ENCODE assay signal across 8 mouse cellular contexts in genomic region chr4:111721121-111721840, GRCm38 (mm10). TPM values are rescaled to one million over a fixed set of nuclear protein-coding genes. Genes with fewer than 3 reads are reported as not detected.
DNase-seq lines count a peak whose midpoint lies in the region; ATAC-seq and TF ChIP-seq lines count a peak whose summit lies in the region.

No protein-coding gene starts in this region.

- ATAC-seq in heart, embryonic 15.5 days (replicated peaks; ENCODE audit: insufficient number of reproducible peaks, insufficient read depth, low FRiP score, low read depth): no peak
- no peak for ATAC-seq in limb, embryonic 11.5 days (ENCODE audit: insufficient number of reproducible peaks, low FRiP score, low TSS enrichment, low read depth)

- TF ChIP-seq POLR2A in thymus, adult 2 months (IDR thresholded peaks at IDR 0.05; ENCODE audit: control insufficient read depth, extremely low read depth, insufficient read depth, low read length, poor library complexity): no peak

- H3K9me3 ChIP-seq in heart, embryonic 15.5 days (replicated peaks): no peaks in the 10 kb centered on the region
- H3K9me3 ChIP-seq in limb, embryonic 11.5 days (ENCODE audit: control insufficient read depth, low read length): no peaks in the 10 kb centered on the region
- H3K9me3 ChIP-seq in midbrain, embryonic 10.5 days (replicated peaks): no peaks in the 10 kb centered on the region

- no peak for TF ChIP-seq CTCF in thymus, adult 2 months (IDR thresholded peaks at IDR 0.05; ENCODE audit: borderline replicate concordance, control insufficient read depth, extremely low read depth, insufficient read depth, low read length, poor library complexity)

- no peaks in the 10 kb centered on the region for H3K27me3 ChIP-seq in heart, embryonic 15.5 days
- H3K27me3 ChIP-seq in limb, embryonic 11.5 days (ENCODE audit: control insufficient read depth, insufficient read depth, low read length): no peaks in the 10 kb centered on the region
- H3K27me3 ChIP-seq in midbrain, embryonic 10.5 days (ENCODE audit: low read depth, poor library complexity, severe bottlenecking): no peaks in the 10 kb centered on the region
- no peaks in the 10 kb centered on the region for H3K27me3 ChIP-seq in thymus, adult 2 months (ENCODE audit: control insufficient read depth, insufficient read depth, low read length)

- H3K9ac ChIP-seq in heart, embryonic 15.5 days: peak overlapping the region; percentile 61; the same call in 1 of the 2 replicates
- peak overlapping the region; percentile 35; the same call in 1 of the 2 replicates for H3K9ac ChIP-seq in limb, embryonic 11.5 days (ENCODE audit: low read length)

- peak; percentile 43 for DNase-seq in Muller cell, postnatal 12 days (ENCODE audit: inconsistent ontology term)
- peak; percentile 67 for DNase-seq in embryo, embryonic 11 days
- peak; percentile 34 for DNase-seq in limb, embryonic 11.5 days (ENCODE audit: low spot score)
- peak; percentile 27 for DNase-seq in midbrain, embryonic 10.5 days (ENCODE audit: low spot score)
- peak; percentile 61 for DNase-seq in thymus, adult 2 months
- no peak for DNase-seq in cerebellum, postnatal 36 days
- no peak for DNase-seq in layer of hippocampus, adult 8-10 months (ENCODE audit: low spot score in 2 of 2)

- peak overlapping the region; percentile 74 for H3K27ac ChIP-seq in heart, embryonic 15.5 days
- H3K27ac ChIP-seq in limb, embryonic 11.5 days (replicated peaks; ENCODE audit: low read depth, low read length): peak overlapping the region; percentile 51; the same call in 1 of the 2 replicates
- peak overlapping the region; percentile 91 for H3K27ac ChIP-seq in midbrain, embryonic 10.5 days (replicated peaks)
- peak overlapping the region; percentile 98 for H3K27ac ChIP-seq in thymus, adult 2 months (ENCODE audit: control insufficient read depth, insufficient read depth, low read length)

- WGBS in heart, embryonic 15.5 days: 28% methylated on average over 4 of the region's 4 CpGs
- 31% methylated on average over 4 of the region's 4 CpGs for WGBS in limb, embryonic 11.5 days
- WGBS in midbrain, embryonic 10.5 days: 28% methylated on average over 4 of the region's 4 CpGs
- 7% methylated on average over 4 of the region's 4 CpGs for WGBS in thymus, adult 2 months

- H3K4me1 ChIP-seq in heart, embryonic 15.5 days (replicated peaks): no peaks in the 10 kb centered on the region; the same call in 1 of the 2 replicates
- 0 out of 2 replicates have a peak, but pooled peaks cover 2% of the 10 kb centered on the region for H3K4me1 ChIP-seq in limb, embryonic 11.5 days (ENCODE audit: control insufficient read depth, insufficient read depth, low read length)
- H3K4me1 ChIP-seq in midbrain, embryonic 10.5 days: peaks cover 17% of the 10 kb centered on the region
- no peaks in the 10 kb centered on the region; the same call in 1 of the 2 replicates for H3K4me1 ChIP-seq in thymus, adult 2 months (replicated peaks; ENCODE audit: control insufficient read depth, insufficient read depth, low read length)

- H3K36me3 ChIP-seq in heart, embryonic 15.5 days: no peaks in the 10 kb centered on the region
- no peaks in the 10 kb centered on the region for H3K36me3 ChIP-seq in limb, embryonic 11.5 days (ENCODE audit: control insufficient read depth, insufficient read depth, low read length)
- no peaks in the 10 kb centered on the region; the same call in 1 of the 2 replicates for H3K36me3 ChIP-seq in midbrain, embryonic 10.5 days
- H3K36me3 ChIP-seq in thymus, adult 2 months (ENCODE audit: control insufficient read depth, insufficient read depth, low read length): peaks cover 7% of the 10 kb centered on the region; the same call in 1 of the 2 replicates

- H3K4me3 ChIP-seq in heart, embryonic 15.5 days: peak overlapping the region; percentile 75
- H3K4me3 ChIP-seq in limb, embryonic 11.5 days (ENCODE audit: low read depth, low read length): peak overlapping the region; percentile 85
- H3K4me3 ChIP-seq in midbrain, embryonic 10.5 days: peak overlapping the region; percentile 95
- H3K4me3 ChIP-seq in thymus, adult 2 months (ENCODE audit: control insufficient read depth, insufficient read depth, low read length): peak overlapping the region; percentile 83

- peak overlapping the region; percentile 65 for H3K4me2 ChIP-seq in heart, embryonic 15.5 days
- H3K4me2 ChIP-seq in limb, embryonic 11.5 days (ENCODE audit: low read depth, severe bottlenecking): peak overlapping the region; percentile 70

RNA-seq across cellular contexts. Expression of gene Spata6, which starts 1.5 kb away (rescaled TPM):
- 18.5 and 22.1 TPM in 2 replicates for polyA plus RNA-seq in heart, embryonic 15.5 days (2015; fragmentation: Nextera tagmentation; extraction: Ambion mirVana)
- polyA plus RNA-seq in limb, embryonic 11.5 days (2014; fragmentation: Nextera tagmentation; extraction: Ambion mirVana): 31.8 and 33.4 TPM in 2 replicates
- polyA plus RNA-seq in midbrain, embryonic 10.5 days (2016; fragmentation: Nextera tagmentation; extraction: Ambion mirVana): 33.1 and 33.7 TPM in 2 replicates
- 50.4 and 94.3 TPM in 2 replicates for polyA plus RNA-seq in thymus, adult 2 months (2012; rRNA removed)
- 1 to 10 TPM; 3.1 to 9.5 (median 4.9) TPM for total RNA-seq in layer of hippocampus, adult 8-10 months (2022)

Comparison
In these comparisons a context has a peak if more than half of its experiments do, and no peak if none do; other contexts are left out.
1. DNase-seq: peak in Muller cell, postnatal 12 days (single experiment), embryo, embryonic 11 days (single experiment), limb, embryonic 11.5 days (single experiment), midbrain, embryonic 10.5 days (single experiment) and thymus, adult 2 months (single experiment); none in cerebellum, postnatal 36 days (0 of 2) and layer of hippocampus, adult 8-10 months (0 of 2).
2. Peak in every context shown above with its lines, with median percentiles within 50 percentile points of each other: H3K27ac ChIP-seq and H3K4me3 ChIP-seq.